Mouse (Mus musculus): ENCODE data around the gene Pdzd3.
"Not testable (repeated sequence)": the region's sequence is repeated elsewhere in the genome, so short reads cannot be mapped to it uniquely, and the experiment has no call there.

GRCm38 (mm10) chr9:44300001-44300400 is 48.7 kb upstream of the Pdzd3 start:
- not testable (repeated sequence) for TF ChIP-seq CTCF (IDR thresholded peaks at IDR 0.05; ENCODE audit: insufficient read depth, low read length); POLR2A (IDR thresholded peaks at IDR 0.05; ENCODE audit: borderline replicate concordance, extremely low read depth, low read depth, low read length)
